Mouse (Mus musculus): Measurements from ENCODE around the gene Ggps1. TPM values are rescaled to one million over a fixed set of nuclear protein-coding genes. Genes with fewer than 3 reads are reported as not detected.

Ggps1 gene
- polyA plus RNA-seq, 1 experiment = 0.13 TPM

DNA sequence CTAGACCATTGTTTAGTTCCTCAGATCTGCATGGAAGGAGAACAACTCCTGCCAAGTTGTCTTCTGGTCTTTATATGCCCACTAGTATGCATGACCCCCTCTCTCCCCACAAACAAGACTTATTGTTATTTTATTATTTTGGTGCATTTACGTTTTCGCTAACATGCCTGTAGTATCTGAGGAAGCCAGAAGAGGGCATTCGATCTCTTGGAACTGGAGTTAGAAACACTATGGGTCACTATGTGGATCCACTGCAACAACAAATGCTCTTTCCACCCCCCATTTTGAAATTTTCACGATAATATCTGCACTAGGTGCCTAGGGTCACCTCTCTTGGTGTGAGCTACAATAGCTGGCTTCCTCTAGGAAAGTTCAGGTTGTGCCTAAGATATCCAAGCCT, 59.2 kb downstream of the Ggps1 start:
- Histone ChIP-seq H3K4me3 (replicated peaks) (no peak overlapping the region), H3K36me3 (ENCODE audit: control insufficient read depth) (peaks cover 98% of the 10 kb centered on the region), H3K9me3 (ENCODE audit: control insufficient read depth, low read length) (no peaks in the 10 kb centered on the region), H3K27me3 (ENCODE audit: control insufficient read depth) (no peaks in the 10 kb centered on the region), H3K4me1 (ENCODE audit: control insufficient read depth) (peaks cover 6% of the 10 kb centered on the region)
- TF ChIP-seq TAL1 (IDR thresholded peaks at IDR 0.05; ENCODE audit: low read length) (no peak), GATA1 (IDR thresholded peaks at IDR 0.05; ENCODE audit: low read length) (no peak)

GRCm38 (mm10) chr13:14002706-14003105, 60.6 kb downstream of the Ggps1 start:
- Histone ChIP-seq H3K4me3 (replicated peaks) (no peak overlapping the region), H3K36me3 (ENCODE audit: control insufficient read depth) (peaks cover 99% of the 10 kb centered on the region), H3K27me3 (ENCODE audit: control insufficient read depth) (no peaks in the 10 kb centered on the region), H3K9me3 (ENCODE audit: control insufficient read depth, low read length) (no peaks in the 10 kb centered on the region), H3K4me1 (ENCODE audit: control insufficient read depth) (peaks cover 6% of the 10 kb centered on the region)
- TF ChIP-seq GATA1 (IDR thresholded peaks at IDR 0.05; ENCODE audit: low read length) (no peak), TAL1 (IDR thresholded peaks at IDR 0.05; ENCODE audit: low read length) (no peak)

Other genes starting within 250 kb of the Ggps1 start
- 1.6 and 3.0 TPM in 2 replicates for gene B3galnt2, start 109.0 kb downstream of the Ggps1 start, polyA plus RNA-seq (2012)
- gene Tbce, start 23.9 kb downstream of the Ggps1 start, polyA plus RNA-seq (2012) = 0.36 and 0.59 TPM in 2 replicates
- gene Arid4b, start 256 bp downstream of the Ggps1 start, polyA plus RNA-seq (2012) = 0.57 and 0.62 TPM in 2 replicates